Mouse (Mus musculus): Measurements from ENCODE around the gene Ndel1. TPM values are rescaled to one million over a fixed set of nuclear protein-coding genes. Genes with fewer than 3 reads are reported as not detected.

Gene Ndel1
- polyA plus RNA-seq, 1 experiment from 2014 or later = 73.5 TPM

GRCm38 (mm10) chr11:68780466-68781114 is 91.1 kb downstream of the Ndel1 start:
- ATAC-seq (ENCODE audit: low read depth) = no peak
- H3K36me3 ChIP-seq (ENCODE audit: control insufficient read depth, insufficient read depth, low read length) = peaks cover 51% of the 10 kb centered on the region
- no peaks in the 10 kb centered on the region for H3K9me3 ChIP-seq (ENCODE audit: control insufficient read depth, low read length)

GRCm38 (mm10) chr11:68779735-68780465 is 91.8 kb downstream of the Ndel1 start:
- Histone ChIP-seq H3K27ac (ENCODE audit: low read length) (no peak overlapping the region), H3K27me3 (ENCODE audit: control insufficient read depth, insufficient read depth, low read depth, low read length) (no peaks in the 10 kb centered on the region), H3K4me1 (replicated peaks; ENCODE audit: control insufficient read depth, insufficient read depth, low read length) (no peaks in the 10 kb centered on the region), H3K36me3 (ENCODE audit: control insufficient read depth, insufficient read depth, low read length) (peaks cover 47% of the 10 kb centered on the region), H3K9me3 (ENCODE audit: control insufficient read depth, low read length) (no peaks in the 10 kb centered on the region), H3K4me3 (ENCODE audit: low read length) (no peak overlapping the region), H3K4me2 (ENCODE audit: low read depth, low read length) (no peak overlapping the region), H3K9ac (ENCODE audit: low read length) (no peak overlapping the region)
- no peak for ATAC-seq (ENCODE audit: low read depth)
- 78% methylated on average over 10 of the region's 10 CpGs for WGBS

More at GRCm38 (mm10) chr11:68780466-68781114, 91.1 kb downstream of the Ndel1 start:
- H3K4me2 ChIP-seq (ENCODE audit: low read depth, low read length) = no peak overlapping the region
- no peak overlapping the region for H3K4me3 ChIP-seq (ENCODE audit: low read length)
- 70% methylated on average over 14 of the region's 14 CpGs for WGBS
- no peak overlapping the region for H3K9ac ChIP-seq (ENCODE audit: low read length)
- H3K27me3 ChIP-seq (ENCODE audit: control insufficient read depth, insufficient read depth, low read depth, low read length) = no peaks in the 10 kb centered on the region
- H3K4me1 ChIP-seq (replicated peaks; ENCODE audit: control insufficient read depth, insufficient read depth, low read length) = no peaks in the 10 kb centered on the region
- H3K27ac ChIP-seq (ENCODE audit: low read length) = no peak overlapping the region

GRCm38 (mm10) chr11:68778855-68779254 is 92.8 kb downstream of the Ndel1 start:
- H3K4me2 ChIP-seq (ENCODE audit: low read depth, low read length) = no peak overlapping the region
- no peak overlapping the region for H3K27ac ChIP-seq (ENCODE audit: low read length)
- H3K9me3 ChIP-seq (ENCODE audit: control insufficient read depth, low read length) = no peaks in the 10 kb centered on the region
- ATAC-seq (ENCODE audit: low read depth) = no peak
- no peak overlapping the region for H3K4me3 ChIP-seq (ENCODE audit: low read length)
- no peak overlapping the region for H3K9ac ChIP-seq (ENCODE audit: low read length)
- H3K4me1 ChIP-seq (replicated peaks; ENCODE audit: control insufficient read depth, insufficient read depth, low read length) = no peaks in the 10 kb centered on the region
- no peaks in the 10 kb centered on the region for H3K27me3 ChIP-seq (ENCODE audit: control insufficient read depth, insufficient read depth, low read depth, low read length)
- H3K36me3 ChIP-seq (ENCODE audit: control insufficient read depth, insufficient read depth, low read length) = peaks cover 42% of the 10 kb centered on the region

- no peak for ATAC-seq (ENCODE audit: low read depth)
- 81% methylated on average over 11 of the region's 11 CpGs for WGBS
- Histone ChIP-seq H3K36me3 (ENCODE audit: control insufficient read depth, insufficient read depth, low read length) (peaks cover 36% of the 10 kb centered on the region), H3K9ac (ENCODE audit: low read length) (no peak overlapping the region), H3K27me3 (ENCODE audit: control insufficient read depth, insufficient read depth, low read depth, low read length) (no peaks in the 10 kb centered on the region), H3K4me3 (ENCODE audit: low read length) (no peak overlapping the region), H3K4me2 (ENCODE audit: low read depth, low read length) (no peak overlapping the region), H3K4me1 (replicated peaks; ENCODE audit: control insufficient read depth, insufficient read depth, low read length) (no peaks in the 10 kb centered on the region), H3K27ac (ENCODE audit: low read length) (no peak overlapping the region), H3K9me3 (ENCODE audit: control insufficient read depth, low read length) (no peaks in the 10 kb centered on the region)
These were observed 93.7 kb downstream of the Ndel1 start for GRCm38 (mm10) chr11:68777933-68778332.

GRCm38 (mm10) chr11:68776147-68776655 is 95.5 kb downstream of the Ndel1 start:
- Histone ChIP-seq H3K27ac (ENCODE audit: low read length) (no peak overlapping the region), H3K4me2 (ENCODE audit: low read depth, low read length) (no peak overlapping the region), H3K9ac (ENCODE audit: low read length) (no peak overlapping the region), H3K27me3 (ENCODE audit: control insufficient read depth, insufficient read depth, low read depth, low read length) (no peaks in the 10 kb centered on the region), H3K4me3 (ENCODE audit: low read length) (no peak overlapping the region), H3K36me3 (ENCODE audit: control insufficient read depth, insufficient read depth, low read length) (peaks cover 33% of the 10 kb centered on the region), H3K9me3 (ENCODE audit: control insufficient read depth, low read length) (no peaks in the 10 kb centered on the region), H3K4me1 (replicated peaks; ENCODE audit: control insufficient read depth, insufficient read depth, low read length) (no peaks in the 10 kb centered on the region)
- WGBS = 77% methylated on average over 7 of the region's 7 CpGs
- no peak for ATAC-seq (ENCODE audit: low read depth)

Other genes starting within 250 kb of the Ndel1 start
- 119 and 125 TPM in 2 replicates for gene Myh10, start 180.3 kb downstream of the Ndel1 start, polyA plus RNA-seq (2015; fragmentation: Nextera tagmentation; extraction: Ambion mirVana)
- gene Rnf222, start 16.7 kb upstream of the Ndel1 start, polyA plus RNA-seq (2015; fragmentation: Nextera tagmentation; extraction: Ambion mirVana) = 0.06 and 0.13 TPM in 2 replicates
- gene Rpl26, start 29.7 kb upstream of the Ndel1 start, polyA plus RNA-seq (2015; fragmentation: Nextera tagmentation; extraction: Ambion mirVana) = 880 and 951 TPM in 2 replicates
- not detected in 2 replicates for gene Odf4, start 55.2 kb upstream of the Ndel1 start, polyA plus RNA-seq (2015; fragmentation: Nextera tagmentation; extraction: Ambion mirVana)
- 28.3 and 28.9 TPM in 2 replicates for gene Arhgef15, start 85.6 kb upstream of the Ndel1 start, polyA plus RNA-seq (2015; fragmentation: Nextera tagmentation; extraction: Ambion mirVana)
- gene Slc25a35, start 96.3 kb upstream of the Ndel1 start, polyA plus RNA-seq (2015; fragmentation: Nextera tagmentation; extraction: Ambion mirVana) = 2.9 and 3.3 TPM in 2 replicates
- gene Rangrf, start 103.3 kb upstream of the Ndel1 start, polyA plus RNA-seq (2015; fragmentation: Nextera tagmentation; extraction: Ambion mirVana) = 36.7 and 40.3 TPM in 2 replicates
- gene Pfas, start 136.6 kb upstream of the Ndel1 start, polyA plus RNA-seq (2015; fragmentation: Nextera tagmentation; extraction: Ambion mirVana) = 26.2 and 27.0 TPM in 2 replicates
- 47.6 and 53.3 TPM in 2 replicates for gene Ctc1, start 144.1 kb upstream of the Ndel1 start, polyA plus RNA-seq (2015; fragmentation: Nextera tagmentation; extraction: Ambion mirVana)
- gene Aurkb, start 173.8 kb upstream of the Ndel1 start, polyA plus RNA-seq (2015; fragmentation: Nextera tagmentation; extraction: Ambion mirVana) = 183 and 189 TPM in 2 replicates
- gene Borcs6, start 187.9 kb upstream of the Ndel1 start, polyA plus RNA-seq (2015; fragmentation: Nextera tagmentation; extraction: Ambion mirVana) = 7.2 and 8.6 TPM in 2 replicates
- gene Tmem107, start 198.9 kb upstream of the Ndel1 start, polyA plus RNA-seq (2015; fragmentation: Nextera tagmentation; extraction: Ambion mirVana) = 101 and 104 TPM in 2 replicates
- gene Vamp2, start 216.6 kb upstream of the Ndel1 start, polyA plus RNA-seq (2015; fragmentation: Nextera tagmentation; extraction: Ambion mirVana) = 80.6 and 85.2 TPM in 2 replicates
- 31.1 and 32.4 TPM in 2 replicates for gene Per1, start 223.4 kb upstream of the Ndel1 start, polyA plus RNA-seq (2015; fragmentation: Nextera tagmentation; extraction: Ambion mirVana)
- 0.38 and 0.43 TPM in 2 replicates for gene Hes7, start 248.5 kb upstream of the Ndel1 start, polyA plus RNA-seq (2015; fragmentation: Nextera tagmentation; extraction: Ambion mirVana)